Mouse (Mus musculus) liver, embryonic 14.5 days (tissue): Measurements from ENCODE around the gene Cenpw. TPM values are rescaled to one million over a fixed set of nuclear protein-coding genes. Genes with fewer than 3 reads are reported as not detected.

Experiments used
- ATAC-seq: fragments of 200-750 bp; cut with Nextera tagmentation; 2 replicates; pipeline ENCODE4 v1.8.0; 2017; ENCODE audit warnings: moderate number of reproducible peaks, mild to moderate bottlenecking, moderate library complexity; ENCODE audit not compliant: insufficient read depth
- DNase-seq, 3 experiments: peaks; one replicate each; pipeline ENCODE4 v3.0.0-alpha.2; 2012 to 2013; ENCODE audit warnings: low read depth in 3 of 3, low spot score in 3 of 3
- H3K27ac ChIP-seq: fragments of 300-500 bp; sonication (generic); 2 replicates; pipeline ENCODE4 v1.5.1; 2014; ENCODE audit warnings: moderate library complexity, mild to moderate bottlenecking, control low read depth, inconsistent platforms
- H3K27me3 ChIP-seq: fragments of 300-500 bp; sonication (generic); 2 replicates; pipeline ENCODE4 v1.6.1; 2014; ENCODE audit warnings: mild to moderate bottlenecking, low read length, moderate library complexity; ENCODE audit not compliant: control insufficient read depth, insufficient read depth
- H3K36me3 ChIP-seq: fragments of 300-500 bp; sonication (generic); replicated peaks from 2 replicates; pipeline ENCODE4 v1.6.1; 2014; ENCODE audit warnings: low read depth; ENCODE audit not compliant: control insufficient read depth, insufficient read depth
- H3K4me1 ChIP-seq, 2 experiments: fragments of 200-500 bp in 1 of 2; fragments of 300-500 bp in 1 of 2; sonication (generic) in 1 of 2; replicated peaks; 2 replicates each; pipeline ENCODE4 v1.6.1; 2012 to 2014; ENCODE audit warnings: antibody characterized with exemption in 1 of 2, inconsistent platforms in 1 of 2, low read length in 1 of 2; ENCODE audit not compliant: control insufficient read depth in 2 of 2, insufficient read depth in 2 of 2
- H3K4me2 ChIP-seq: fragments of 300-500 bp; sonication (generic); 2 replicates; pipeline ENCODE4 v1.6.1; 2014; ENCODE audit warnings: low read depth, mild to moderate bottlenecking, control low read depth, moderate library complexity
- H3K4me3 ChIP-seq, 2 experiments: fragments of 200-500 bp in 1 of 2; fragments of 300-500 bp in 1 of 2; sonication (generic) in 1 of 2; 2 replicates each; pipeline ENCODE4 v1.5.1; 2012 to 2014; ENCODE audit warnings: low read depth in 2 of 2, low read length in 2 of 2, mild to moderate bottlenecking in 2 of 2, control low read depth in 1 of 2, inconsistent platforms in 1 of 2, moderate library complexity in 1 of 2; ENCODE audit not compliant: insufficient read depth in 1 of 2
- H3K9ac ChIP-seq: fragments of 300-500 bp; sonication (generic); replicated peaks from 2 replicates; pipeline ENCODE4 v1.6.1; 2014; ENCODE audit warnings: mild to moderate bottlenecking, control low read depth, moderate library complexity
- H3K9me3 ChIP-seq: fragments of 300-500 bp; sonication (generic); 2 replicates; pipeline ENCODE4 v1.6.1; 2016; ENCODE audit warnings: low read length, mixed read lengths; ENCODE audit not compliant: control insufficient read depth
- CTCF ChIP-seq: IDR thresholded peaks from 2 replicates; pipeline ENCODE4 v1.5.1; 2016; ENCODE audit warnings: antibody characterized with exemption, low read depth, control low read depth
- EP300 ChIP-seq: IDR thresholded peaks from 2 replicates; pipeline ENCODE4 v1.6.1; 2016; ENCODE audit warnings: antibody characterized with exemption, low read depth
- WGBS: fragments of 180-500 bp; shearing (Covaris S2); extraction: QIAGEN DNeasy Blood & Tissue Kit; methylation state at CpG from one replicate; pipeline ENCODE4 v1.1.7; 2014; ENCODE audit not compliant: insufficient replicate concordance; 5-methylcytosine and 5-hydroxymethylcytosine counted together
- polyA plus RNA-seq, 2 experiments: library from polyadenylated mRNA; depleted of rRNA in 1 of 2; stranded (reverse) in 1 of 2; unstranded in 1 of 2; fragments of >200 nt; fragmentation: Nextera tagmentation in 1 of 2; extraction: Ambion mirVana in 1 of 2; gene quantifications; 2 replicates each; pipeline versions ENCODE4 v1.2.1 to v1.2.3; 2012 to 2014

The Cenpw gene
- polyA plus RNA-seq (2012; rRNA removed) (7.4 and 15.9 TPM in 2 replicates), polyA plus RNA-seq (2014; fragmentation: Nextera tagmentation; extraction: Ambion mirVana) (44.8 and 44.9 TPM in 2 replicates)

GRCm38 (mm10) chr10:30199916-30200826 lies at the start of gene Cenpw:
Gene Cenpw, minus strand, starts transcription at chr10:30200560.
- under 1% methylated on average over 52 of the region's 55 CpGs for WGBS
- Histone ChIP-seq H3K4me3 (peak within 1 kb of the TSS; percentile 90 to 93), H3K9me3 (no peaks in the 10 kb centered on the region), H3K9ac (peak within 1 kb of the TSS; percentile 91), H3K4me2 (peak within 1 kb of the TSS; percentile 70), H3K27ac (peak within 1 kb of the TSS; percentile 47), H3K36me3 (no peaks in the 10 kb centered on the region; the same call in 1 of the 2 replicates), H3K27me3 (no peaks in the 10 kb centered on the region), H3K4me1 (peaks cover 3 to 5% of the 10 kb centered on the region in 2 experiments; a peak in 2 of 4 replicates)
- DNase-seq (peak; percentile 82 to 84 (median 83)), ATAC-seq (peak; percentile 100)
- TF ChIP-seq CTCF = peak; percentile 30; the same call in 1 of the 2 replicates
- no peak for TF ChIP-seq EP300

- Histone ChIP-seq H3K9me3 (no peaks in the 10 kb centered on the region), H3K4me1 (no peaks in the 10 kb centered on the region), H3K27ac (no peak overlapping the region), H3K27me3 (no peaks in the 10 kb centered on the region), H3K36me3 (no peaks in the 10 kb centered on the region), H3K4me2 (no peak overlapping the region), H3K4me3 (no peak overlapping the region), H3K9ac (no peak overlapping the region)
- TF ChIP-seq CTCF = no peak
- no peak for TF ChIP-seq EP300
- no peak for ATAC-seq
- WGBS = 50% methylated on average over 3 of the region's 3 CpGs
- no peak for DNase-seq
Observed at GRCm38 (mm10) chr10:30249654-30250053, 49.3 kb upstream of the Cenpw start.

- WGBS = 41% methylated on average over 5 of the region's 5 CpGs
- Histone ChIP-seq H3K27ac (no peak overlapping the region), H3K9me3 (no peaks in the 10 kb centered on the region), H3K9ac (peak overlapping the region; percentile 91), H3K4me2 (peak overlapping the region; percentile 70), H3K27me3 (no peaks in the 10 kb centered on the region), H3K4me3 (peak overlapping the region; percentile 90 to 93), H3K36me3 (no peaks in the 10 kb centered on the region; the same call in 1 of the 2 replicates), H3K4me1 (peaks cover 3 to 5% of the 10 kb centered on the region in 2 experiments; a peak in 2 of 4 replicates)
- DNase-seq = peak in 1 of 3 experiments; percentile 10
- ATAC-seq = no peak
- no peak for TF ChIP-seq CTCF
- no peak for TF ChIP-seq EP300
Observed at GRCm38 (mm10) chr10:30199501-30199900, 859 bp downstream of the Cenpw start.

GRCm38 (mm10) chr10:30167700-30168099 lies 32.7 kb downstream of the Cenpw start:
- no peaks in the 10 kb centered on the region for H3K36me3 ChIP-seq
- no peak overlapping the region for H3K9ac ChIP-seq
- H3K27me3 ChIP-seq = no peaks in the 10 kb centered on the region
- no peak overlapping the region for H3K4me3 ChIP-seq
- H3K4me2 ChIP-seq = no peak overlapping the region
- no peak for ATAC-seq
- H3K9me3 ChIP-seq = no peaks in the 10 kb centered on the region
- TF ChIP-seq CTCF (no peak), EP300 (no peak)
- no peaks in the 10 kb centered on the region for H3K4me1 ChIP-seq
- DNase-seq = no peak
- no peak overlapping the region for H3K27ac ChIP-seq
- WGBS = 70% methylated on average over 4 of the region's 4 CpGs
